In the genomic region with DNA sequence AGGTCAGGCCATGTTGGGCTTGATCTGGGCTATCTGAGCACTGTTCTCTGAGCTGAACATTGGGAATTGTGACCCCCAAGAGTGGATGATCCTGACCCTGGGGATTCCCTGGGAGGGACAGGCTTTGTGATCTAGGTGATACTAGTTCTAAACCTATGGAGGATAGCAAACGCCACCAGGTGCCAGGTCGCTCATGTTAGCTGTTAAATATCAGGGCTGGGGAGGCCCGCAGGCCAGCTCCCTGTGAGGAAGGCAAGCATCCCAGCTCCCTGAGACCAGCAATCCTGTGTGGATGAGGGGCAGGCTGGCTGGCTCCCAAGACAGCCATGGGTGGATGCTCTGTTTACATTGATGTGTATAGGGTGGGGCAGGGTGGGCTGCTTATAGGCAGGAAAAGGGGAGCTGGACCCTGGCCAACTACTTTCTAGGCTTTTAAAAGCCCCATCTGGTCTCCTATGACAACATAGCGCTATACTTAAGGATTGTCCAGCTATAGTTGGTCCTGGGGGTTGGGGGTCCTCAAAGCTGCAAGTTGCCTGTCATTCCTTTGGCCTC, we compare ENCODE assay signal across 9 mouse cellular contexts. TPM values are rescaled to one million over a fixed set of nuclear protein-coding genes. Genes with fewer than 3 reads are reported as not detected.
DNase-seq lines count a peak whose midpoint lies in the region; ATAC-seq and TF ChIP-seq lines count a peak whose summit lies in the region.
"Had no signal": no experiment of that assay in that cellular context is flagged by ENCODE, and none has a peak within 500 bp of the region (broad histone marks: within the 10 kb centered on the region; RNA-seq: fewer than 3 reads in every experiment).

No protein-coding gene starts in this region.

- WGBS in bone marrow, adult 2 months = 88% methylated on average over 4 of the region's 4 CpGs
- WGBS in liver, embryonic 13.5 days (ENCODE audit: insufficient replicate concordance) = 87% methylated on average over 4 of the region's 4 CpGs
- WGBS in midbrain, embryonic 14.5 days = 90% methylated on average over 4 of the region's 4 CpGs

- intact Hi-C loops in left cerebral cortex, adult 2 months (cut with DNase I) = no loop called here

- no peak overlapping the region for H3K4me3 ChIP-seq in left cerebral cortex, adult 2 months
- H3K4me3 ChIP-seq in bone marrow, adult 2 months (replicated peaks; ENCODE audit: control insufficient read depth, low read depth, low read length) = peak overlapping the region; percentile 17
- H3K4me3 ChIP-seq in liver, embryonic 13.5 days (replicated peaks) = no peak overlapping the region
- no peak overlapping the region for H3K4me3 ChIP-seq in midbrain, embryonic 14.5 days (replicated peaks; ENCODE audit: low read depth, low read length)

- ATAC-seq in liver, embryonic 13.5 days (ENCODE audit: low read depth) = no peak
- ATAC-seq in midbrain, embryonic 14.5 days (ENCODE audit: low FRiP score, low TSS enrichment) = no peak

- no peak for TF ChIP-seq CTCF in left cerebral cortex, adult 2 months (IDR thresholded peaks at IDR 0.05)
- TF ChIP-seq CTCF in bone marrow, adult 2 months (IDR thresholded peaks at IDR 0.05; ENCODE audit: control insufficient read depth, insufficient read depth, low read length) = no peak

- H3K27ac ChIP-seq in left cerebral cortex, adult 2 months = peak overlapping the region; percentile 44; the same call in 1 of the 2 replicates
- peak overlapping the region; percentile 83 for H3K27ac ChIP-seq in bone marrow, adult 2 months (ENCODE audit: control insufficient read depth, insufficient read depth, low read depth, low read length, poor library complexity)
- peak overlapping the region; percentile 61 for H3K27ac ChIP-seq in liver, embryonic 13.5 days
- H3K27ac ChIP-seq in midbrain, embryonic 14.5 days (replicated peaks; ENCODE audit: low read depth, low read length) = no peak overlapping the region

- peaks cover 25% of the 10 kb centered on the region for H3K4me1 ChIP-seq in bone marrow, adult 2 months (ENCODE audit: control insufficient read depth, insufficient read depth, low read length)
- peaks cover 93% of the 10 kb centered on the region for H3K4me1 ChIP-seq in liver, embryonic 13.5 days (replicated peaks)
- H3K4me1 ChIP-seq in midbrain, embryonic 14.5 days (ENCODE audit: control insufficient read depth, insufficient read depth, low read length) = peaks cover 21% of the 10 kb centered on the region

- H3K9ac ChIP-seq in liver, embryonic 13.5 days = 0 out of 2 replicates have a peak overlapping the region, but pooled peaks have one; percentile 17
- no peak overlapping the region for H3K9ac ChIP-seq in midbrain, embryonic 14.5 days (replicated peaks; ENCODE audit: low read length)

- no peak overlapping the region for H3K4me2 ChIP-seq in liver, embryonic 13.5 days
- H3K4me2 ChIP-seq in midbrain, embryonic 14.5 days (ENCODE audit: low read length) = no peak overlapping the region

- H3K36me3 ChIP-seq in liver, embryonic 13.5 days = peaks cover 10% of the 10 kb centered on the region
- no peaks in the 10 kb centered on the region for H3K36me3 ChIP-seq in midbrain, embryonic 14.5 days (ENCODE audit: control insufficient read depth, insufficient read depth, low read length)

- no peak for TF ChIP-seq POLR2A in bone marrow, adult 2 months (IDR thresholded peaks at IDR 0.05; ENCODE audit: borderline replicate concordance, control insufficient read depth, low read depth, low read length)

- no peaks in the 10 kb centered on the region for H3K9me3 ChIP-seq in liver, embryonic 13.5 days (replicated peaks)
- no peaks in the 10 kb centered on the region for H3K9me3 ChIP-seq in midbrain, embryonic 14.5 days (ENCODE audit: control insufficient read depth, low read length)

- H3K27me3 ChIP-seq in liver, embryonic 13.5 days = no peaks in the 10 kb centered on the region
- H3K27me3 ChIP-seq in midbrain, embryonic 14.5 days (ENCODE audit: control insufficient read depth, insufficient read depth, low read length) = no peaks in the 10 kb centered on the region

- peak; percentile 94 for DNase-seq in heart, adult 11 months
- no peak for DNase-seq in heart, adult 18-20 months
- DNase-seq in left cerebral cortex, adult 2 months (ENCODE audit: extremely low spot score in 1 of 2, low spot score in 2 of 2) = no peak
- DNase-seq in left cerebral cortex, adult 11 months (ENCODE audit: low spot score) = no peak
- no peak for DNase-seq in liver, embryonic 13.5 days
- no peak for DNase-seq in midbrain, embryonic 14.5 days
- DNase-seq in gastrocnemius, postnatal 10 days = no peak
- DNase-seq: right cerebral cortex, adult 18-20 months had no signal

RNA-seq across cellular contexts. Expression of gene Gramd4, which starts 10.5 kb away (rescaled TPM):
- total RNA-seq in heart, adult 18-20 months (2021) = 10 to 100 TPM; 32.6 to 32.7 TPM
- total RNA-seq in left cerebral cortex, adult 2 months (2021) = 10 to 100 TPM; 46.2 to 51.7 TPM
- polyA plus RNA-seq in bone marrow, adult 2 months (2011; ENCODE audit: insufficient read depth, insufficient read length, low replicate concordance, missing spikeins) = 14.1 and 20.7 TPM in 2 replicates
- polyA plus RNA-seq in liver, embryonic 13.5 days (2015; fragmentation: Nextera tagmentation; extraction: Ambion mirVana) = 6.8 and 7.0 TPM in 2 replicates
- polyA plus RNA-seq in midbrain, embryonic 14.5 days (2014; fragmentation: Nextera tagmentation; extraction: Ambion mirVana) = 29.5 and 31.0 TPM in 2 replicates
- total RNA-seq in gastrocnemius, postnatal 10 days (2021) = 10 to 100 TPM; 11.4 to 11.5 TPM

RNA-seq across cellular contexts. Expression of gene Celsr1, which starts 34.4 kb away (rescaled TPM):
- total RNA-seq in heart, adult 18-20 months (2021) = 1 to 10 TPM; 5.0 to 5.1 TPM
- 1 to 10 TPM; 3.7 to 4.6 TPM for total RNA-seq in left cerebral cortex, adult 2 months (2021)
- 1.3 and 4.2 TPM in 2 replicates for polyA plus RNA-seq in bone marrow, adult 2 months (2011; ENCODE audit: insufficient read depth, insufficient read length, low replicate concordance, missing spikeins)
- 0.06 and 0.20 TPM in 2 replicates for polyA plus RNA-seq in liver, embryonic 13.5 days (2015; fragmentation: Nextera tagmentation; extraction: Ambion mirVana)
- polyA plus RNA-seq in midbrain, embryonic 14.5 days (2014; fragmentation: Nextera tagmentation; extraction: Ambion mirVana) = 2.9 and 3.5 TPM in 2 replicates
- under 1 TPM; 0.73 to 0.88 TPM for total RNA-seq in gastrocnemius, postnatal 10 days (2021)
